Mouse (Mus musculus) brain, adult 2 months (tissue): ENCODE measurements around the gene Nfyc.

Experiments used
- DNase-seq: peaks from one replicate; pipeline ENCODE4 v3.0.0; 2011; ENCODE audit warnings: low read depth, low spot score

Gene Nfyc

GRCm38 (mm10) chr4:120825577-120826326, 5.6 kb downstream of the Nfyc start:
- peak; percentile 99 for DNase-seq

GRCm38 (mm10) chr4:120825100-120825553, 6.2 kb downstream of the Nfyc start:
- peak; percentile 98 for DNase-seq

DNA sequence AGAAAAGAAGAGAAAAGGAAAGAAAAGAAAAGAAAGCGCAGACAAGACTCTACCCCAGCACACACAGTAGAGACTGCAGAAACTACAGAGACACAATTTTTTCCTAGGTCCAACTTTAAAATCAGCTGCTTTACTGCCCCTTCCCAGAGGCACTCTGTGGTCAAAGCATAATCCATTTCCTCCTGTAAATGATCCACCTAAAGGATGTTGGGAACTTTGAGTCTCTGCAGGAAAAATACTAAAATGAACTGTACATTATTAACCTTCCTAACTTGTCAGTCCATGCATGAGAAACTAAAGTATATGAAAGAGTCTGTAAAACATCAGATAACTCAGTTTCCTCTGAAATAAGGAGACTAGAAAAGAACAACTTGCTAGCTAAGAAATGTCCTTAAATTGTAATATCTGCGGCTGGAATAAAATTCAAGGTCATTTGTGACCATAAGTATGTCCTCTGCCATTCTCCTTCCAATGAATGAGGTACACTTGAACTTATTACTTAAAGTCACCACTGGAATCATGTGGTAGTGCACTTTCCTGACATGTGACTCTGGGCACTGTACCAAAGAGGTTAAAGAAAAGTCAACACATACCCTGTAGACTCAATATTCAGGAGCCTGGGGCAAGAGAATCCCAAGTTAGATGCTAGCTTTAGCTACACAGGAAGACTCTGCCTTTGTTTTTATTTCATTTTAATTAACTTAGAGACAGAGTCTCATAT, 9.0 kb downstream of the Nfyc start:
- DNase-seq: no peak

DNA sequence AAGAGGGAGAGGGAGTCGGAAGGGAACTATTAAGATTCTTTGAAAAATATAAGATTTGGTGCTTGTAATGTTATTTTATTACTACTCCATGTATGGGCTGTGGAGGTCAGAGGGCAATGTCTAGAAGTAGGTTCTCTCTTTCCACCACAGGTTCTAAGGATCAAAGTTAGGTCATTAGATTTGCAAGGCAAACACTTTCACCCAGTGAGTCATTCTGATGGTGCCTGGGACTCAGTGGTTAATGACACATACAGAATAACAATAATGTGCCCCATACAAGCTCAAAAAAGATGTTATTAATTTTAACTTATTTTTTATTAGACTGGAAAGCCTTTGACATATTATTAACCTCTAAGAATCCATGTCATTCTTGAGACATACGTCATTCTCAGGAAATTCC, 11.5 kb downstream of the Nfyc start:
- no peak for DNase-seq

- DNase-seq: no peak
Observed at GRCm38 (mm10) chr4:120819296-120819695, 12.1 kb downstream of the Nfyc start.

DNA sequence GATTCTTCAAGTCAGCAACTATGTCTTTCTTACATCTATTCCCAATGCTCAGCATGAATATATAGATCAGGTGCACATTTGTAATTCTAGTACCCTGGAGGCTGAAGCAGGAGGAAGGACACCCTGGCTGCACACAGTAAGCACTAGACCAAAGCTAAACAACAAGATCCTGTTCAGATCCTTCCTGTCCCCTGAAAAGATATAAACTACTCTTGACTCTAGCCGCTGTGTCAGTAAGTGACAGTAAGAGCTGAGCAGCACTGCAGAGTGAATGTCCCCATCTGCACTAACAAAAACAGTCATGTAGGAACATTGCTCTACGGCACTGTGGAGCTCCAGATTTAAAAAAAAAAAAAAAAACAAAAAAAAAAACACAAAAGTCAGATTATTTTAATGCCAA, 13.4 kb downstream of the Nfyc start:
- no peak for DNase-seq

DNA sequence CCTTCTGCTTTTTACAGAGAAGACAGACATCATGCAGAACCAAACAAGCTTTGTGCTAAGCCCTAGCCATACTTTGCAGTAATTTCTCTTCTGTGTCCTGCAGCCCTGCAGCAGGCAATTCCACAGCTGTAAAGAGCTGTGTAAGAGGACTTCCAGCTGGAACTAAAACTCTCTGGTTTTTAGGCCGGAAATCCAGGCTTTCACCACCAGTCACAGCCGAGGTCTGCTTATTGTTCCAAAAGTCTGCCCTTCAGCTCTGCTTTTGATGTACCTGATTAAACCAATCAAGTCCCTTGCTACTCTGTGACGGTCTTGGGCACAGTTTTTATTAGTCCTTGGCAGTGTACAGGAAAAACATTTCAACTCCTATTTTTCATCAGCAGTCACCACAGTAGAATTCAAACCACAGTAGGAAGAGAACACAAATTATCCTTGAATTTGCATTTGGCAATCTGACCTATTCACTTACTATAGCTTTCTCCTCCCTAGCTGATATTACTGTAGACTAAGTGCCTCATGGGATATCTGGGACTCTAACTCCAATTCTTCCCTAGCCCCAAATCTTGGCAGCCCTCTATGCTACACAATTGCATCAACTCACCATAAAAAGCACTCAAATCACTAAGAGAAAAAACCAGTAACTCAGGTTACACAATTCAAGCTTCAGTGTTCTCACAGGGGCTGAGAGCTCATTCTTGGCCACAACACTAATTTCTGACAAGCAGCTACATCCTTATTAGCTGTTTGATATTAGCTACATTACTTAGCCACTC, 14.2 kb downstream of the Nfyc start:
- DNase-seq: no peak

- DNase-seq: peak; percentile 98
Observed at GRCm38 (mm10) chr4:120815622-120816334, 15.6 kb downstream of the Nfyc start.

DNA sequence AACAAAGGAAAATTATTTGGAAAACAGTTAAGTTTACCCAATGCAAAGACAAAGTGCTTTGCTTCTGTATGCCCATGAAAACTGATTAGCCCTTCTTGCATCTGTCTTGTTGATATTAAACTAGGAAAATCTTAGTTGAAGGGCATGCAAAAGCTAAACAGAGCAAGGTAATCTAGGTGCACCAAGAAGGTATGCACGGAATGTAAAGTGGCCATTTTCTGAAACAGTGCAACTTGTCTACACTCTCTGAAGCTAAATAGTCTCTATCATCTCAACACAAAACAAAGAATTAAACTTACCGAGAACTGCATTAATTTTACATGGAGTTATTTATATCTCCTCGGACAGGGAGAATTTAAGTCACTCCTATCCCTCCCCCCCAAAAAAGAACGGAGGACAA, 16.2 kb downstream of the Nfyc start:
- no peak for DNase-seq

GRCm38 (mm10) chr4:120814171-120814570, 17.2 kb downstream of the Nfyc start:
- no peak for DNase-seq

- no peak for DNase-seq
Observed at GRCm38 (mm10) chr4:120813762-120814161, 17.6 kb downstream of the Nfyc start.

DNA sequence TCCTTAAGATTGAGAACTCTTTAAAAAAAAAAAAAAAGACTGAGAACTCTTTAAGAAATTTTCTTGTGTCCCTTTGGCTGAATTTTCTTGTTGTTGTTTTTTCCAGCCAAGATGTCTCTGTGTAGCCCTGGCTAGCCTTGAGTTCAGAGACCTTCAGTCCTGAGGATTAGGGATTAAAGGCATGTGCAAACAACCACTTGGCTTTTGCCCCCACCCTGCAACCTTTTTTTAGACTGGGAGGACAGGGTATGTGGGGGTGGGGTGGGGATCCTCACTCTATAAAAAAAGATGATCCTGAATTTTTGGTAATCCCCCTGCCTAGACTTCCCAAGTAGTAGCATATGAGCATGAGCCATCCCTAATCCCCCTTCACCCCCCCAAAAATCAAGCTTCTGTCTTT, 25.6 kb downstream of the Nfyc start:
- DNase-seq: no peak

DNA sequence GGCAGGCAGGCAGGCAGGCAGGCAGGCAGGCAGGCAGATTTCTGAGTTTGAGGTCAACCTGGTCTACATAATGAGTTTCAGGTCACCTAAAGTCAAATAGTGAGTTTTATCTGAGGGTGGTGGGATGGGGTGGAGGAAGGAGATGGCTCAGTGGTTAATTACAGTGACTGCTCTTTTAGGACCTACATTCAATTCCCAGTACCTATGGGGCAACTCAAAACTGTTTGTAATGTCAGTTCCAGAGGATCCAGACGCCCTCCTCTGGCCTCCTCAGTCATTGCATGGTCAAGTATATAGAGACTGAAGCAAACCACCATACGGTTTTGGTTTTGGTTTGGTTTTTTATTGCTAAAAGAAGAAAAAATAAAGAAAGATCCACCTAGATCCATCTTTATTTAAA, 29.9 kb downstream of the Nfyc start:
- DNase-seq: no peak

DNA sequence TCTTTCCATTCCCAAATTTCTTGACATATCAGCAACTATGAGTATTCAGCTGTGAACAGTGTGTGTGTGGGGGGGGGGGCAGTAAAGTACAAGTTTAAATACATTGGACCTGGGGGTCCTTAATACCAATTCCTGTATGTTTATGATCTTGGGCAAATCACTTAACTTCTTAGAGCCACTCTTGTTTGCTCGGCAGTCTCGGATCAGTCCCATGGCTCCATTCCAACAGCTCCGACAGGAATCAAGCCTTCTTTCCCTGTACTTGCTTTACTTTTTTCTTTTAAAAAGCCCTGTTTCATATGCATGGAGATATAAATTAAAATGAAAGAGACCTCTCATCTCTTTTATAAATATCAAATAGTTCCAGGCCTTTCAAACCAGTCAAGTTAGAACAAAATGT, 30.7 kb downstream of the Nfyc start:
- no peak for DNase-seq

GRCm38 (mm10) chr4:120799680-120800166, 31.6 kb downstream of the Nfyc start:
- DNase-seq: no peak

- no peak for DNase-seq
Observed at GRCm38 (mm10) chr4:120797985-120798725, 33.2 kb downstream of the Nfyc start.

DNA sequence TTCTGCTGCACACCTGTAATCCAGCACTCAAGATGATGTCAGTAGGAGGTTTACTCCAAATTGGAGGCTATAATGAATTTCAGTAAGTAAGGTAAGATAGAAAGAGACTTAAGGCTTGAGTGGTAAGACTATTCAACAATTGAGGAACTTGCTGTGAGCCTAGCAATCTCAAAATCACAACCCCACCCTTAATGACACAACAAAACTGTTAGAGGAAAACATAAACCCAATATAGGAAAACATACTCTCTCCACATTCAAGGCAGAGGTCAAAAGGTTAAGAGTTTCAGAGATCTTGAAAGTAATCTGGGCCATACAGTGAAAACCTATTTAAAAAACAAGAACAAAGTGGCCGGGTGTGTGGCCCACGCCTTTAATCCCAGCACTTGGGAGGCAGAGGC, 34.7 kb downstream of the Nfyc start:
- no peak for DNase-seq

GRCm38 (mm10) chr4:120795646-120796045, 35.7 kb downstream of the Nfyc start:
- DNase-seq: no peak

DNA sequence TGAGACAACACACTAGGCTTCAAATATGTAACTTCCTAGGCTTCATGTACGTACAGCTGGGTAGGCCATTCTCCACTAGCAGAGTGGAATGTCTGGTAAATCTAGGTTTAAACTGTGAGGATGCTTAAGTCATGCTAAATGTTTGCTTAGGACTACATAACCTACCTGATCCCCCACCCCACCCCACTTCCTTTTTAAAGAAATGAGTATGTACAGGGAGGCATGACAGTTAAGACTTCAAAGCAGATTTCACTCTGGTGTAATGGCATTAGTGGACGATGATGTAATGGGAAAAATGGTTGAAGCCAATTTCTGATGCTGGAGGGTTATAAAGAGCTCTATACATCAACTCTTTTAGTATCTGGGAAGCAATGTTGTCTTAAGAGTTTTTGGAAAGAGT, 38.5 kb downstream of the Nfyc start:
- DNase-seq: no peak

DNA sequence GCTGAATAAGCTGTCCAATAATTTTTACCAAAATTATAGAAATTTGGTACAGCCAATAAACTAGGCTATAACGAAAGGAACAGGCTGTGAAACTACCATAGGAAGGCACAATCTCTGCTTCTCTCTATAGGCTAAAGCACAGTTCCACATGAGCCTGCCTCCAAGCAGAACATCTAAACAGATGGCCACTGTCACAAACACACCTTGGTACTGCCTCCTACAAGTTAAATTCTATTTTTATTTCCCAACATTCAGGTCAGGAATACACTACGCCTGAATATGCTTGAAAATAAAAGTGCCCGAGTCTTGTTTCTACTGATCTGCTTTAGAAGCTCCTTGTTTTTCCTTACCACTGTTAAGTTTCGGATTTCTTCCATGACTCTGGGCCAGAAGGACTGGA, 41.3 kb downstream of the Nfyc start:
- DNase-seq: peak; percentile 86

DNA sequence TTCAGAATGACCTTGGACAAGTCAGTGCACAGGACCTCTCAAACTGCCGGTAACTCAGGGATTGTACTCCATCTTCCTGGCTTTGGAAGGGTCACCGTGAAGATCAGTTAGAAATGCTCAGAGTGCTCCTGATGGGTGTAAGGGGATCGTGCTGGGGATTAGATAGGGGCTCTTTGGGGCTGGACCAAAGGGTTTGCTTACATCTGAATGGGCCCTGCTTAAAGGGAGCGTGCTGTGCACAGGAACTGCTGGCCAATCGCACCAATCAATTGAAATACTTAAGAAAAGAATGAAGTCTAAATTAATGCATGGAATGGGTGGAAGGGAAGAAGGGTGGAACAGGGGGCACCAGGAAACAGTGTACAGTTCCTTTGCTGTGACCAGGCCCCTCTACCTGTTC, 75.6 kb downstream of the Nfyc start:
- DNase-seq: no peak
